Comparison of ENCODE assay signal across 8 mouse cellular contexts in the genomic region with DNA sequence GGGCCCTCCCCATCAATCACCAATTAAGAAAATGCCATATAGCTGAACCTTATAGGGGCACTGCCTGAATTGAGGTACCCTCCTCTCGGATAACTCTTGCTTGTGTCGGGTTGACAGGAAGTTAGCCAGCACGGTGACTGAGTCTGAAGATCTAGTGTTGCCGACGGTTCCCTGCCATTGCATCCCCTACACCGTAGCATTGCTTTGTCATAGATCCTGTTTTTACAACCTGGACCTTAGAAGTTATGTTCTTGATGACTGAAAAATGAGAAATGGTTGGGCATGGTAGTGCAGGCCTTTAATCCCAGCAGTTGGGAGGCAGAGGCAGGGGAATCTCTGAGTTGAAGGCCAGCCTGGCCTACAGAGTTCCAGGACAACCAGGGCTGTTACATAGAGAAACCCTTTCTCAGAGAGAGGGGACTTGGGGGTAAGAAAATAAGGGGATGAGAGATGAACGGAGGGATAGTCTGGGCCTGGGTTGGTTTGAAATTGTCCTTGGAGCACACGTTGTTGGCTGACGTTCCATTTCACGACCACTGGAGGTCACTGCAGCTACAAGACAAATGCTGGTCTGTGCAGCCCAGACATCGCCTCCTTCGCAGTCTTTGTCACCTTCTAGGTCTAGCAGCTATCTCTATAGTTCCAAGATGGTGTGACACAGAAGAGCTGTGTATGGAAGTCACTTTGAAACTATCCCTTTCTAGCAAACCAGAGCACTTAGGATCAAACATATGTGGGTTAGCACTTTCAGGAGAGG. TPM values are rescaled to one million over a fixed set of nuclear protein-coding genes. Genes with fewer than 3 reads are reported as not detected.
DNase-seq lines count a peak whose midpoint lies in the region; ATAC-seq lines count a peak whose summit lies in the region.

No protein-coding gene starts in this region.

- no peak overlapping the region for H3K27ac ChIP-seq in embryonic facial prominence, embryonic 14.5 days (replicated peaks; ENCODE audit: low read depth, low read length)
- no peak overlapping the region for H3K27ac ChIP-seq in hindbrain, embryonic 16.5 days (ENCODE audit: low read depth, low read length)
- H3K27ac ChIP-seq in limb, embryonic 12.5 days, result no peak overlapping the region

- peak; percentile 76 for DNase-seq in right cerebral cortex, adult 18-20 months
- no peak for DNase-seq in right cerebral cortex, postnatal 36 days (ENCODE audit: low spot score in 2 of 2)
- peak; percentile 58 to 60 for DNase-seq in adrenal gland, postnatal 36 days
- DNase-seq in embryonic facial prominence, embryonic 14.5 days (ENCODE audit: low spot score), result peak; percentile 90
- peak; percentile 67 for DNase-seq in naive thymus-derived CD4-positive, alpha-beta T cell, adult 2 months (ENCODE audit: low read depth)
- DNase-seq in thymus, postnatal 10 days (ENCODE audit: low spot score in 2 of 2), result peak; percentile 43 to 74

- H3K4me1 ChIP-seq in embryonic facial prominence, embryonic 14.5 days (ENCODE audit: control insufficient read depth, insufficient read depth, low read length), result peaks cover 14% of the 10 kb centered on the region; the same call in 1 of the 2 replicates
- H3K4me1 ChIP-seq in hindbrain, embryonic 16.5 days (ENCODE audit: control insufficient read depth, insufficient read depth, low read depth, low read length), result no peaks in the 10 kb centered on the region; the same call in 1 of the 2 replicates
- peaks cover 30% of the 10 kb centered on the region for H3K4me1 ChIP-seq in limb, embryonic 12.5 days (replicated peaks)

- no peak overlapping the region for H3K4me3 ChIP-seq in embryonic facial prominence, embryonic 14.5 days (ENCODE audit: low read depth, low read length)
- H3K4me3 ChIP-seq in hindbrain, embryonic 16.5 days (ENCODE audit: low read length), result no peak overlapping the region
- H3K4me3 ChIP-seq in limb, embryonic 12.5 days (replicated peaks), result no peak overlapping the region

- peaks cover 7% of the 10 kb centered on the region for H3K36me3 ChIP-seq in embryonic facial prominence, embryonic 14.5 days (ENCODE audit: control insufficient read depth, insufficient read depth, low read length)
- no peaks in the 10 kb centered on the region for H3K36me3 ChIP-seq in hindbrain, embryonic 16.5 days (ENCODE audit: control insufficient read depth, insufficient read depth, low read length)
- H3K36me3 ChIP-seq in limb, embryonic 12.5 days, result peaks cover 7% of the 10 kb centered on the region

- 51% methylated on average over 12 of the region's 12 CpGs for WGBS in embryonic facial prominence, embryonic 14.5 days
- 51% methylated on average over 12 of the region's 12 CpGs for WGBS in hindbrain, embryonic 16.5 days
- 56% methylated on average over 12 of the region's 12 CpGs for WGBS in limb, embryonic 12.5 days

- no peaks in the 10 kb centered on the region for H3K27me3 ChIP-seq in embryonic facial prominence, embryonic 14.5 days (replicated peaks; ENCODE audit: control insufficient read depth, insufficient read depth, low read length)
- H3K27me3 ChIP-seq in hindbrain, embryonic 16.5 days (replicated peaks; ENCODE audit: control insufficient read depth, insufficient read depth, low read length), result no peaks in the 10 kb centered on the region
- H3K27me3 ChIP-seq in limb, embryonic 12.5 days, result 0 out of 2 replicates have a peak, but pooled peaks cover 3% of the 10 kb centered on the region

- H3K4me2 ChIP-seq in embryonic facial prominence, embryonic 14.5 days (ENCODE audit: low read depth, low read length), result no peak overlapping the region
- no peak overlapping the region for H3K4me2 ChIP-seq in hindbrain, embryonic 16.5 days (ENCODE audit: low read length)
- H3K4me2 ChIP-seq in limb, embryonic 12.5 days, result no peak overlapping the region

- no peaks in the 10 kb centered on the region for H3K9me3 ChIP-seq in embryonic facial prominence, embryonic 14.5 days (ENCODE audit: control insufficient read depth, low read length)
- H3K9me3 ChIP-seq in hindbrain, embryonic 16.5 days (ENCODE audit: control insufficient read depth, low read length), result no peaks in the 10 kb centered on the region
- no peaks in the 10 kb centered on the region for H3K9me3 ChIP-seq in limb, embryonic 12.5 days

- H3K9ac ChIP-seq in embryonic facial prominence, embryonic 14.5 days (ENCODE audit: low read depth, low read length), result no peak overlapping the region
- no peak overlapping the region for H3K9ac ChIP-seq in hindbrain, embryonic 16.5 days (ENCODE audit: low read depth, low read length)
- H3K9ac ChIP-seq in limb, embryonic 12.5 days (replicated peaks), result no peak overlapping the region

- ATAC-seq in embryonic facial prominence, embryonic 14.5 days (ENCODE audit: low read depth), result peak; percentile 81
- ATAC-seq in hindbrain, embryonic 16.5 days, result peak; percentile 76
- peak; percentile 37; the same call in 1 of the 2 replicates for ATAC-seq in limb, embryonic 12.5 days (ENCODE audit: insufficient number of reproducible peaks, insufficient read depth, low FRiP score, low TSS enrichment, low read depth)

RNA-seq across cellular contexts. Expression of a gene that starts 27.2 kb away (rescaled TPM):
- 100 to 1,000 TPM in 1 of 2 experiments, 10 to 100 TPM in 1; 88.7 to 112 TPM for total RNA-seq in adrenal gland, postnatal 36 days (2021)
- polyA plus RNA-seq in embryonic facial prominence, embryonic 14.5 days (2014; fragmentation: Nextera tagmentation; extraction: Ambion mirVana), result 21.2 and 24.6 TPM in 2 replicates
- 13.8 and 14.2 TPM in 2 replicates for polyA plus RNA-seq in hindbrain, embryonic 16.5 days (2015; fragmentation: Nextera tagmentation; extraction: Ambion mirVana)
- polyA plus RNA-seq in limb, embryonic 12.5 days (2016; fragmentation: Nextera tagmentation; extraction: Ambion mirVana), result 15.9 and 16.2 TPM in 2 replicates

Comparison
In these comparisons a context has a peak if more than half of its experiments do, and no peak if none do; other contexts are left out.
1. DNase-seq: peak in right cerebral cortex, adult 18-20 months (single experiment), adrenal gland, postnatal 36 days (2 of 2), embryonic facial prominence, embryonic 14.5 days (single experiment), naive thymus-derived CD4-positive, alpha-beta T cell, adult 2 months (single experiment) and thymus, postnatal 10 days (2 of 2); none in right cerebral cortex, postnatal 36 days (0 of 2).
2. Peak in every context shown above with its lines, with median percentiles within 50 percentile points of each other: ATAC-seq.